Mouse (Mus musculus) testis, adult 2 months (tissue): ENCODE results near the gene Tmem63b.

Source experiments
- CTCF ChIP-seq: fragments of 200-500 bp; IDR thresholded peaks from 2 replicates; pipeline ENCODE4 v1.5.1; 2012; ENCODE audit warnings: low read depth, mild to moderate bottlenecking, inconsistent platforms, low read length, moderate library complexity; ENCODE audit not compliant: control insufficient read depth, insufficient read depth, insufficient replicate concordance
- POLR2A ChIP-seq: fragments of 200-500 bp; IDR thresholded peaks from 2 replicates; pipeline ENCODE4 v1.6.1; 2012; ENCODE audit warnings: low read depth, mild to moderate bottlenecking, inconsistent platforms, low read length, moderate library complexity; ENCODE audit not compliant: control insufficient read depth

DNA sequence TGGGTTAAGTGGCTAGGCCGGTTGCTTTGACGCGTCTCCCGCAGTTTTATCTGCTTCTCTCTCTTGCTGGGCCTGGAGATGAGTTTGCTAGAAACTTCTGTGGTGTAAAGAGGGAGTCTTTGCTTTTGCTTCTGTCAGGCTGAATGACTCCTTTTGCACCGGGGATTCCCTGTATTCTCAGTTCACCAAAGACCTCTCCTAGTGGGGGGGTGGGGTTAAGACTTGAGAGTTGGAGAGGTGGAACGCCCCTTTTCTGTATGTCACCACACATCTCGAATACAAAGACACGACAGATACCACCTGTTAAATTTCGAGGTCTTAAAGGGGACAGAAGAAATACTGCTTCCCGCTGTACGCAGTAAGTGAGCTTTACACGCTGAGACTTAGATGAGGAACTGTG is at the start of gene Tmem63b:
- TF ChIP-seq CTCF = no peak
- TF ChIP-seq POLR2A = no peak
